Mouse (Mus musculus): Measurements from ENCODE around the gene Klk1b8. TPM values are rescaled to one million over a fixed set of nuclear protein-coding genes. Genes with fewer than 3 reads are reported as not detected.
"Not testable (repeated sequence)": the region's sequence is repeated elsewhere in the genome, so short reads cannot be mapped to it uniquely, and the experiment has no call there.

Klk1b8 gene
- polyA plus RNA-seq, 1 experiment from 2014 or later = not detected

- Histone ChIP-seq H3K27ac (replicated peaks; ENCODE audit: low read depth, low read length) (no peak overlapping the region), H3K4me3 (ENCODE audit: low read depth, low read length) (no peak overlapping the region), H3K36me3 (ENCODE audit: control insufficient read depth, insufficient read depth, low read length) (no peaks in the 10 kb centered on the region), H3K9ac (ENCODE audit: low read length) (no peak overlapping the region), H3K27me3 (ENCODE audit: control insufficient read depth, insufficient read depth, low read length) (no peaks in the 10 kb centered on the region), H3K4me2 (ENCODE audit: low read depth, severe bottlenecking) (no peak overlapping the region), H3K4me1 (ENCODE audit: control insufficient read depth, insufficient read depth, low read length) (no peaks in the 10 kb centered on the region), H3K9me3 (ENCODE audit: control insufficient read depth, low read length) (no peaks in the 10 kb centered on the region)
- WGBS = 55% methylated on average over 4 of the region's 4 CpGs
- no peak for ATAC-seq (ENCODE audit: insufficient number of reproducible peaks, low FRiP score, low TSS enrichment, low read depth)
- peak; percentile 50 for DNase-seq (ENCODE audit: low spot score)
Observed at GRCm38 (mm10) chr7:43928521-43928920, 21.9 kb upstream of the Klk1b8 start.

GRCm38 (mm10) chr7:43932337-43932736, 18.1 kb upstream of the Klk1b8 start:
- H3K9ac ChIP-seq (ENCODE audit: low read length) = no peak overlapping the region
- no peak overlapping the region for H3K4me2 ChIP-seq (ENCODE audit: low read depth, severe bottlenecking)
- no peak overlapping the region for H3K4me3 ChIP-seq (ENCODE audit: low read depth, low read length)
- DNase-seq (ENCODE audit: low spot score) (no peak), ATAC-seq (ENCODE audit: insufficient number of reproducible peaks, low FRiP score, low TSS enrichment, low read depth) (no peak)
- H3K27me3 ChIP-seq (ENCODE audit: control insufficient read depth, insufficient read depth, low read length) = no peaks in the 10 kb centered on the region
- H3K27ac ChIP-seq (replicated peaks; ENCODE audit: low read depth, low read length) = no peak overlapping the region
- WGBS = 54% methylated on average over 4 of the region's 4 CpGs
- no peaks in the 10 kb centered on the region for H3K4me1 ChIP-seq (ENCODE audit: control insufficient read depth, insufficient read depth, low read length)
- H3K9me3 ChIP-seq (ENCODE audit: control insufficient read depth, low read length) = no peaks in the 10 kb centered on the region
- H3K36me3 ChIP-seq (ENCODE audit: control insufficient read depth, insufficient read depth, low read length) = no peaks in the 10 kb centered on the region

DNA sequence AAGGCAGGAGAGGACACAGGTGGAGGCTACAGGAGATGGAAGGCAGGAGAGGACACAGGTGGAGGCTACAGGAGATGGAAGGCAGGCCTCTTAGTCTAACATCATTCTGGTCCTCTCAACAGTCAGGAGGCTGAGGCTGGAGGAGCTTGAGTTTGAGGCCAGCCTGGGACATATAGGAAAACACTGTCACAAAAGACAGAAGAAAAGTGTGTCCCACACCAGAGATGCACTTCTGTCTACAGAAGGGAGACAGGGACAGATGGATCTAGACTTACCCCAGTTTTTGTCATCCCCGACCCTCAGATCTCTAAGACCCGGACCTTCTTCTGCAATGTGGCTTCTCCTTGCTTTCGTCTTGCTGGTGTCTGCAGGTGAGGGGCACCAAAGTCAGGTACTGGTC, 17.0 kb upstream of the Klk1b8 start, which contains the start of gene Klk15:
Gene Klk15, plus strand, starts transcription at position 301 of the 400 bp plus-strand sequence.
- Histone ChIP-seq H3K36me3 (ENCODE audit: control insufficient read depth, insufficient read depth, low read length) (no peaks in the 10 kb centered on the region), H3K4me2 (ENCODE audit: low read depth, severe bottlenecking) (no peak within 1 kb of the TSS), H3K4me3 (ENCODE audit: low read depth, low read length) (no peak within 1 kb of the TSS), H3K4me1 (ENCODE audit: control insufficient read depth, insufficient read depth, low read length) (no peaks in the 10 kb centered on the region), H3K9ac (ENCODE audit: low read length) (no peak within 1 kb of the TSS), H3K27me3 (ENCODE audit: control insufficient read depth, insufficient read depth, low read length) (no peaks in the 10 kb centered on the region), H3K27ac (replicated peaks; ENCODE audit: low read depth, low read length) (no peak within 1 kb of the TSS), H3K9me3 (ENCODE audit: control insufficient read depth, low read length) (no peaks in the 10 kb centered on the region)
- DNase-seq (ENCODE audit: low spot score) (no peak), ATAC-seq (ENCODE audit: insufficient number of reproducible peaks, low FRiP score, low TSS enrichment, low read depth) (no peak)
- 92% methylated on average over 3 of the region's 3 CpGs for whole genome bisulfite sequencing

DNA sequence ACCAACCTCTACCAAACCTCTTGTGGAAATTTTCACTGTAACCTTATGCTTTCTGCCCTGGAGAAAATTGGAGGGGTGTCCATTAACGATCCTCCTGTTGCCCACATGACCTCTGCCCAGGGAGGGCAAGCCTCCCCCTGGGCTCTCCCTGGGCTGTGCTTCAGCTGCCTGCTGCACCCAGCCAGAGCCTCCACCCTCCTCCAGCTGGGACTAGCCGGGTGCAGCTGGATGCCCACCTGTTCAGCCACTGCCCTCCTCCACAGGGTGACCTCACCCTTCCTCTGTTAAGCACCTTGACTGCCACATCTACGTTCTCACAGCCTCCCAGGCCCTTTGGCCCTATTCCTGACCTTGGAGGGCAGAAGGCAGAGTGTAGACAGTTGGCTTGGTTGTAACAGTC, 15.7 kb upstream of the Klk1b8 start:
- 64% methylated on average over 3 of the region's 3 CpGs for WGBS
- no peak overlapping the region for H3K9ac ChIP-seq (ENCODE audit: low read length)
- DNase-seq (ENCODE audit: low spot score) = no peak
- H3K4me1 ChIP-seq (ENCODE audit: control insufficient read depth, insufficient read depth, low read length) = no peaks in the 10 kb centered on the region
- no peak overlapping the region for H3K4me2 ChIP-seq (ENCODE audit: low read depth, severe bottlenecking)
- no peak for ATAC-seq (ENCODE audit: insufficient number of reproducible peaks, low FRiP score, low TSS enrichment, low read depth)
- H3K9me3 ChIP-seq (ENCODE audit: control insufficient read depth, low read length) = no peaks in the 10 kb centered on the region
- no peak overlapping the region for H3K4me3 ChIP-seq (ENCODE audit: low read depth, low read length)
- H3K27me3 ChIP-seq (ENCODE audit: control insufficient read depth, insufficient read depth, low read length) = no peaks in the 10 kb centered on the region
- no peak overlapping the region for H3K27ac ChIP-seq (replicated peaks; ENCODE audit: low read depth, low read length)
- no peaks in the 10 kb centered on the region for H3K36me3 ChIP-seq (ENCODE audit: control insufficient read depth, insufficient read depth, low read length)

- ATAC-seq (ENCODE audit: insufficient number of reproducible peaks, low FRiP score, low TSS enrichment, low read depth) (no peak), DNase-seq (ENCODE audit: low spot score) (no peak)
- no peaks in the 10 kb centered on the region for H3K4me1 ChIP-seq (ENCODE audit: control insufficient read depth, insufficient read depth, low read length)
- no peak overlapping the region for H3K9ac ChIP-seq (ENCODE audit: low read length)
- H3K27me3 ChIP-seq (ENCODE audit: control insufficient read depth, insufficient read depth, low read length) = no peaks in the 10 kb centered on the region
- H3K4me3 ChIP-seq (ENCODE audit: low read depth, low read length) = no peak overlapping the region
- no peaks in the 10 kb centered on the region for H3K9me3 ChIP-seq (ENCODE audit: control insufficient read depth, low read length)
- no peaks in the 10 kb centered on the region for H3K36me3 ChIP-seq (ENCODE audit: control insufficient read depth, insufficient read depth, low read length)
- WGBS = 85% methylated on average over 14 of the region's 14 CpGs
- no peak overlapping the region for H3K4me2 ChIP-seq (ENCODE audit: low read depth, severe bottlenecking)
- no peak overlapping the region for H3K27ac ChIP-seq (replicated peaks; ENCODE audit: low read depth, low read length)
Observed at GRCm38 (mm10) chr7:43936551-43936950, 13.9 kb upstream of the Klk1b8 start.

DNA sequence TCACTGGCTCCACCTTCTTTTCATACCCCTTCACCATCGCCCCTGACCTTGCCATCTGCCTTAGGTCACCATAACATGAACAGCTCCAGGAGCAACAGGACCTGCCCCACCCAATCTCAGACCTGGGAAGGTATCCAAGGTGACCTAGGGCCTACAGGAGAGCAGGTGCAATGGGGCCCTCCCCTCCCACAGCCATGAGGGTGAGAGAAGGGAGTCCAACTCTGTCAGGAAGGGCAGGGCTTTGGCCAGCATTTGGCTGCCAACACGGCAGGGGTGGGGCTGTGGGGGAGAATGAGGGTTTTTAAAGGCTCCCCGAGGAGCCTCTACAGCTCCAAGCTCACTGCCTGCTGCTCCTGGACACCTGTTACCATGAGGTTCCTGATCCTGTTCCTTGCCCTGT, 8.2 kb upstream of the Klk1b8 start:
- not testable (repeated sequence) for H3K27ac ChIP-seq (replicated peaks; ENCODE audit: low read depth, low read length); H3K4me2 ChIP-seq (ENCODE audit: low read depth, severe bottlenecking); H3K4me1 ChIP-seq (ENCODE audit: control insufficient read depth, insufficient read depth, low read length); DNase-seq (ENCODE audit: low spot score); H3K36me3 ChIP-seq (ENCODE audit: control insufficient read depth, insufficient read depth, low read length); H3K9me3 ChIP-seq (ENCODE audit: control insufficient read depth, low read length); H3K27me3 ChIP-seq (ENCODE audit: control insufficient read depth, insufficient read depth, low read length); ATAC-seq (ENCODE audit: insufficient number of reproducible peaks, low FRiP score, low TSS enrichment, low read depth); H3K4me3 ChIP-seq (ENCODE audit: low read depth, low read length); H3K9ac ChIP-seq (ENCODE audit: low read length)
- WGBS = 72% methylated on average over 3 of the region's 3 CpGs

DNA sequence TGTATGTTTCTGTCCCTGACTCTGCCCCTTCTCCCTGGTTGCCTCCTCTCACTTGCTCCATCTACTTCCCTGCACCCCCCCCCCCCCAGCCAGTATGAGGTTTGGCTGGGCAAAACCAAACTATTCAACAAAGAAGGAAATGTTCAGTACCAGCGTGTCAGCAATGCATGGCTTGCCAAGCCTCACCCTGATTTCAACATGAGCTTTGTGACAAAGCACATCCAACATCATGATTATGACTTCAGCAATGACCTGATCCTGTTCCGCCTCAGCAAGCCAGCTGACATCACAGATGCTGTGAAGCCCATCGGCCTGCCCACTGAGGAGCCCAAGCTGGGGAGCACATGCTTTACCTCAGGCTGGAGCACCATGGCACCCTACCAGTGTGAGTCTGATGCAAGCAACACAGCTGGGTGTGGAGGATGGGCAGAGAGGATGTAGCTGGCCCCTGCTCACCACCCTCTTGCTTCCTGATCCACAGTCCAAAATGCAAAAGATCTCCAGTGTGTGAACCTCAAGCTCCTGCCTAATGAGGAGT, 5.7 kb upstream of the Klk1b8 start:
- Histone ChIP-seq H3K36me3 (ENCODE audit: control insufficient read depth, insufficient read depth, low read length) (no peaks in the 10 kb centered on the region), H3K4me1 (ENCODE audit: control insufficient read depth, insufficient read depth, low read length) (no peaks in the 10 kb centered on the region), H3K9me3 (ENCODE audit: control insufficient read depth, low read length) (no peaks in the 10 kb centered on the region), H3K4me3 (ENCODE audit: low read depth, low read length) (no peak overlapping the region), H3K9ac (ENCODE audit: low read length) (no peak overlapping the region), H3K27me3 (ENCODE audit: control insufficient read depth, insufficient read depth, low read length) (no peaks in the 10 kb centered on the region), H3K27ac (replicated peaks; ENCODE audit: low read depth, low read length) (no peak overlapping the region), H3K4me2 (ENCODE audit: low read depth, severe bottlenecking) (no peak overlapping the region)
- WGBS = 84% methylated on average over 3 of the region's 3 CpGs
- DNase-seq (ENCODE audit: low spot score) (no peak), ATAC-seq (ENCODE audit: insufficient number of reproducible peaks, low FRiP score, low TSS enrichment, low read depth) (no peak)

DNA sequence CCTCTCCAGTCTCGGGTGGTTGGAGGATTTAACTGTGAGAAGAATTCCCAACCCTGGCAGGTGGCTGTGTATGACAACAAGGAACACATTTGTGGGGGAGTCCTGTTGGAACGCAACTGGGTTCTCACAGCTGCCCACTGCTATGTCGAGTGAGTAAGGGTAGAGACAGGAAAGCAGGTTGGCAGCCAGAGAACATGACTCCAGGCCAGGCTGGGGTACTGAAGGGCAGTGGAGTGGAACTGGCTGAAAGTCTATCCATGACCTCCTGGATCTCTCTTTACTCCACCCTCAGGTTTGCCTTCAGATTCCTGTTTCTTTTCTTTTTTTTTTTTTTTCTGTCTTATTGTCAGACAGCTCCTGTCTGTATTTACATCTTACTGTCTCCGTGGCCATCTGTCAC, 2.2 kb downstream of the Klk1b8 start:
- Histone ChIP-seq H3K4me2 (ENCODE audit: low read depth, severe bottlenecking) (no peak overlapping the region), H3K27ac (replicated peaks; ENCODE audit: low read depth, low read length) (no peak overlapping the region), H3K4me3 (ENCODE audit: low read depth, low read length) (no peak overlapping the region), H3K27me3 (ENCODE audit: control insufficient read depth, insufficient read depth, low read length) (no peaks in the 10 kb centered on the region), H3K9me3 (ENCODE audit: control insufficient read depth, low read length) (no peaks in the 10 kb centered on the region), H3K36me3 (ENCODE audit: control insufficient read depth, insufficient read depth, low read length) (no peaks in the 10 kb centered on the region), H3K4me1 (ENCODE audit: control insufficient read depth, insufficient read depth, low read length) (no peaks in the 10 kb centered on the region), H3K9ac (ENCODE audit: low read length) (no peak overlapping the region)
- WGBS = 70% methylated on average over 4 of the region's 4 CpGs
- DNase-seq (ENCODE audit: low spot score) = no peak
- no peak for ATAC-seq (ENCODE audit: insufficient number of reproducible peaks, low FRiP score, low TSS enrichment, low read depth)

- 72% methylated on average over 3 of the region's 3 CpGs for WGBS
- Histone ChIP-seq H3K9ac (ENCODE audit: low read length) (no peak within 1 kb of the TSS), H3K4me1 (ENCODE audit: control insufficient read depth, insufficient read depth, low read length) (no peaks in the 10 kb centered on the region), H3K36me3 (ENCODE audit: control insufficient read depth, insufficient read depth, low read length) (no peaks in the 10 kb centered on the region), H3K27ac (replicated peaks; ENCODE audit: low read depth, low read length) (no peak within 1 kb of the TSS), H3K4me3 (ENCODE audit: low read depth, low read length) (no peak within 1 kb of the TSS), H3K4me2 (ENCODE audit: low read depth, severe bottlenecking) (no peak within 1 kb of the TSS), H3K27me3 (ENCODE audit: control insufficient read depth, insufficient read depth, low read length) (no peaks in the 10 kb centered on the region), H3K9me3 (ENCODE audit: control insufficient read depth, low read length) (no peaks in the 10 kb centered on the region)
- ATAC-seq (ENCODE audit: insufficient number of reproducible peaks, low FRiP score, low TSS enrichment, low read depth) (no peak), DNase-seq (ENCODE audit: low spot score) (no peak)
Observed at GRCm38 (mm10) chr7:43966451-43966850, 16.0 kb downstream of the Klk1b8 start, which contains the start of gene Klk1b1. Gene Klk1b1, plus strand, starts transcription at chr7:43966751.
